Mouse (Mus musculus): ENCODE results near the gene Mgme1. TPM values are rescaled to one million over a fixed set of nuclear protein-coding genes. Genes with fewer than 3 reads are reported as not detected.

The Mgme1 gene
- polyA plus RNA-seq, 2 experiments, result 11.4 to 17.2 TPM

- H3K4me3 ChIP-seq (replicated peaks; ENCODE audit: low read length), result no peak overlapping the region
- H3K9me3 ChIP-seq (ENCODE audit: control insufficient read depth, low read length), result no peaks in the 10 kb centered on the region
- no peak overlapping the region for H3K4me2 ChIP-seq (replicated peaks; ENCODE audit: low read depth, low read length, severe bottlenecking)
- no peak for DNase-seq (ENCODE audit: low spot score)
- no peaks in the 10 kb centered on the region for H3K27me3 ChIP-seq (ENCODE audit: control insufficient read depth, insufficient read depth, low read length)
- TF ChIP-seq POLR2A (IDR thresholded peaks at IDR 0.05; ENCODE audit: borderline replicate concordance, extremely low read depth, insufficient read depth, insufficient read length), result no peak
- peaks cover 23% of the 10 kb centered on the region for H3K36me3 ChIP-seq (ENCODE audit: control insufficient read depth, insufficient read depth, low read length)
- peaks cover 15% of the 10 kb centered on the region for H3K4me1 ChIP-seq (ENCODE audit: control insufficient read depth, insufficient read depth, low read length)
- no peak overlapping the region; the same call in 1 of the 2 replicates for H3K27ac ChIP-seq (replicated peaks; ENCODE audit: low read depth, low read length)
- peak; percentile 16; the same call in 1 of the 2 replicates for ATAC-seq (ENCODE audit: low FRiP score, low read depth)
- 53% methylated on average over 2 of the region's 2 CpGs for WGBS
- no peak overlapping the region for H3K9ac ChIP-seq (ENCODE audit: low read depth, low read length, severe bottlenecking)
Observed at GRCm38 (mm10) chr2:144246270-144246669, 24.2 kb upstream of the Mgme1 start.

GRCm38 (mm10) chr2:144247337-144247978, 23.0 kb upstream of the Mgme1 start:
- peak; percentile 14; the same call in 1 of the 2 replicates for ATAC-seq (ENCODE audit: low FRiP score, low read depth)
- Histone ChIP-seq H3K9me3 (ENCODE audit: control insufficient read depth, low read length) (no peaks in the 10 kb centered on the region), H3K27me3 (ENCODE audit: control insufficient read depth, insufficient read depth, low read length) (no peaks in the 10 kb centered on the region), H3K27ac (replicated peaks; ENCODE audit: low read depth, low read length) (no peak overlapping the region), H3K4me3 (replicated peaks; ENCODE audit: low read length) (no peak overlapping the region), H3K9ac (ENCODE audit: low read depth, low read length, severe bottlenecking) (no peak overlapping the region), H3K4me2 (replicated peaks; ENCODE audit: low read depth, low read length, severe bottlenecking) (no peak overlapping the region), H3K36me3 (ENCODE audit: control insufficient read depth, insufficient read depth, low read length) (peaks cover 33% of the 10 kb centered on the region), H3K4me1 (ENCODE audit: control insufficient read depth, insufficient read depth, low read length) (peaks cover 15% of the 10 kb centered on the region)
- 41% methylated on average over 5 of the region's 5 CpGs for WGBS
- no peak for DNase-seq (ENCODE audit: low spot score)
- TF ChIP-seq POLR2A (IDR thresholded peaks at IDR 0.05; ENCODE audit: borderline replicate concordance, extremely low read depth, insufficient read depth, insufficient read length), result no peak

- no peak for ATAC-seq (ENCODE audit: low FRiP score, low read depth)
- DNase-seq (ENCODE audit: low spot score), result no peak
- Histone ChIP-seq H3K36me3 (ENCODE audit: control insufficient read depth, insufficient read depth, low read length) (peaks cover 46% of the 10 kb centered on the region), H3K27ac (replicated peaks; ENCODE audit: low read depth, low read length) (no peak overlapping the region), H3K9ac (ENCODE audit: low read depth, low read length, severe bottlenecking) (no peak overlapping the region), H3K4me2 (replicated peaks; ENCODE audit: low read depth, low read length, severe bottlenecking) (no peak overlapping the region), H3K9me3 (ENCODE audit: control insufficient read depth, low read length) (no peaks in the 10 kb centered on the region), H3K4me1 (ENCODE audit: control insufficient read depth, insufficient read depth, low read length) (peaks cover 15% of the 10 kb centered on the region), H3K4me3 (replicated peaks; ENCODE audit: low read length) (no peak overlapping the region), H3K27me3 (ENCODE audit: control insufficient read depth, insufficient read depth, low read length) (no peaks in the 10 kb centered on the region)
- WGBS, result 19% methylated on average over 4 of the region's 4 CpGs
- no peak for TF ChIP-seq POLR2A (IDR thresholded peaks at IDR 0.05; ENCODE audit: borderline replicate concordance, extremely low read depth, insufficient read depth, insufficient read length)
Observed at GRCm38 (mm10) chr2:144248613-144249376, 21.7 kb upstream of the Mgme1 start.

GRCm38 (mm10) chr2:144250111-144250510, 20.4 kb upstream of the Mgme1 start:
- DNase-seq (ENCODE audit: low spot score) (no peak), ATAC-seq (ENCODE audit: low FRiP score, low read depth) (no peak)
- Histone ChIP-seq H3K9ac (ENCODE audit: low read depth, low read length, severe bottlenecking) (no peak overlapping the region), H3K27ac (replicated peaks; ENCODE audit: low read depth, low read length) (no peak overlapping the region), H3K4me3 (replicated peaks; ENCODE audit: low read length) (no peak overlapping the region), H3K9me3 (ENCODE audit: control insufficient read depth, low read length) (no peaks in the 10 kb centered on the region), H3K27me3 (ENCODE audit: control insufficient read depth, insufficient read depth, low read length) (no peaks in the 10 kb centered on the region), H3K4me1 (ENCODE audit: control insufficient read depth, insufficient read depth, low read length) (peaks cover 12% of the 10 kb centered on the region), H3K36me3 (ENCODE audit: control insufficient read depth, insufficient read depth, low read length) (peaks cover 60% of the 10 kb centered on the region), H3K4me2 (replicated peaks; ENCODE audit: low read depth, low read length, severe bottlenecking) (no peak overlapping the region)
- TF ChIP-seq POLR2A (IDR thresholded peaks at IDR 0.05; ENCODE audit: borderline replicate concordance, extremely low read depth, insufficient read depth, insufficient read length), result no peak

- DNase-seq (ENCODE audit: low spot score) (no peak), ATAC-seq (ENCODE audit: low FRiP score, low read depth) (no peak)
- Histone ChIP-seq H3K4me1 (ENCODE audit: control insufficient read depth, insufficient read depth, low read length) (peaks cover 9% of the 10 kb centered on the region), H3K4me3 (replicated peaks; ENCODE audit: low read length) (no peak overlapping the region), H3K27ac (replicated peaks; ENCODE audit: low read depth, low read length) (no peak overlapping the region), H3K9me3 (ENCODE audit: control insufficient read depth, low read length) (no peaks in the 10 kb centered on the region), H3K36me3 (ENCODE audit: control insufficient read depth, insufficient read depth, low read length) (peaks cover 43% of the 10 kb centered on the region), H3K27me3 (ENCODE audit: control insufficient read depth, insufficient read depth, low read length) (no peaks in the 10 kb centered on the region), H3K9ac (ENCODE audit: low read depth, low read length, severe bottlenecking) (no peak overlapping the region), H3K4me2 (replicated peaks; ENCODE audit: low read depth, low read length, severe bottlenecking) (no peak overlapping the region)
- no peak for TF ChIP-seq POLR2A (IDR thresholded peaks at IDR 0.05; ENCODE audit: borderline replicate concordance, extremely low read depth, insufficient read depth, insufficient read length)
- WGBS, result 88% methylated on average over 2 of the region's 2 CpGs
Observed at GRCm38 (mm10) chr2:144262837-144263236, 7.6 kb upstream of the Mgme1 start.
